Mouse (Mus musculus) ovary, postnatal 10 days (tissue): ENCODE data around the gene Fez2.

Experiments
- DNase-seq: peaks from one replicate; pipeline ENCODE4 v3.0.0; 2022; ENCODE audit warnings: low spot score

Fez2 gene

DNA sequence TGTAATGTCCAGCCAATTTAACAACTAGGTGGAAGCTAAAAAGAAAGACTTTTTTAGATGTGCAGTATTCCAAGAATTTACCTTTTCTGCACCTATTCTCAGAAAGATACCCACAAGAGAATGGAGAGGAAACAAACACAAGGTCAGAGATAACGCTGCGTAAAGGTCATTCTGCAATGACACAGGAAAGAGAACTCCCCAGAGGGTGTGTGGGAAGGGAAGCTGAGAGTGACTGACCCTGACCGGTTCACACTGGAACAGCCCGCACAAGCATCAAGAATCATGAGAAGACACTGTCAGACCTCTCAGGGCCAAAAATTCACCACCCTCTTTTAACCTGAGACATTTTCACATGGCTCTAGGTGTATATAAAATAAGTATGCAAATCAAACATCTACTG, 10.4 kb downstream of the Fez2 start:
- no peak for DNase-seq

- no peak for DNase-seq
Measured at GRCm38 (mm10) chr17:78406854-78407253, 11.1 kb downstream of the Fez2 start.

- DNase-seq: no peak
Measured at GRCm38 (mm10) chr17:78405336-78405735, 12.6 kb downstream of the Fez2 start.

- no peak for DNase-seq
Measured at GRCm38 (mm10) chr17:78403804-78404203, 14.1 kb downstream of the Fez2 start.

- DNase-seq: no peak
Measured at GRCm38 (mm10) chr17:78403229-78403628, 14.7 kb downstream of the Fez2 start.

GRCm38 (mm10) chr17:78402174-78402573, 15.8 kb downstream of the Fez2 start:
- DNase-seq: no peak

GRCm38 (mm10) chr17:78401713-78402112, 16.2 kb downstream of the Fez2 start:
- no peak for DNase-seq

DNA sequence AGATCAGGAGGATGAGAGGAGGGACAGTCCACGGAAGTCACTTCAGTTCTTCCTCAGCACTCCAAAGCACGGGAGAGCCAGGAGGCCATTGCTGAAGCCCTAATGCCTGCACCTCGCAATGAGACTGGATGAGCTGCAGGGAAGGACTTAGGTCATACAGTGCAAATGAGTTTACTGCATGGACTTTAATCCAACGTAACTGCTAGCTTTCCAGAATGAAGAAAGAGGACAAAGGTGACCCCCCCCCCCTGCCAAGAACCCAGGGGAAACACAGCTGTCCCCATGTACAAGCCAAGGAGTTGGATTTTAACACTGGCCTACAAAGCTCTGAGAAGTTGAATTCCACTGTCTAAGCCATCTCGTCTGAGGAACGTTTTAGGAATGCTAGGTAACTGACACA, 16.6 kb downstream of the Fez2 start:
- DNase-seq: no peak

DNA sequence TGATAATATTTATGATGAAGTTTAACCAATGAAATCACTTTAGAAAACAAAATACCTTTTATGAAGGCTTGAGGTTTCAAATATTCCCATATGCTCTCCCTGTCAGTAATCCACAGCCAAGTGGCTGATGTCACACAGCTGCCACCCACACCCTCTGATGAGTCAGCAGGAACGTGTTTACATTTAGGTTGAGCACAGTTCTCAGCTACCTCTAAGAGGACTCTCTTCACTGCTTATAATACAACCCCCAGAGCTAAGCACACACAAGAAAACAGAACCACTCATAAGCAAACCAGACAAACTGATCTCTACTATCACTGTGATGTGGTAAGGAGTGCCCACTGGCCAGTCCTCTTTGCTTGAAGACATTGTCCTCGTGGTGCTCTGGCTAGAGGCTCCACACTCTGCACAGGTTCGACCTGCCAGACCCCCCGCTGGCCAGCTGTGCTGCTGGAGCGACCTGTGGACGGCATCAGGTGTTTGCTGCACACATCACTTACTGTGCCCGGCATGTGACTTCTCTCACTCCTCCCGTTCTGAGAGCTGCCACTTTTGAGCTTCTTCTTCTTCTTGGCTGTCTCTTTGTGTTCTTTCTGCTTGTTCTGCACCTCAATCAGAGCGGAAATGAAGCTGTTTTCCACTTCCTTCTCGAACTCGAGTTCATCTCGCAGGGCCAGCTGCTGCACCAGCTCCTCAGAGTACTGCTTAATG, 17.7 kb downstream of the Fez2 start:
- no peak for DNase-seq

GRCm38 (mm10) chr17:78392401-78393087, 25.4 kb downstream of the Fez2 start:
- no peak for DNase-seq

GRCm38 (mm10) chr17:78389573-78389972, 28.4 kb downstream of the Fez2 start:
- no peak for DNase-seq

- no peak for DNase-seq
Measured at GRCm38 (mm10) chr17:78388101-78388847, 29.7 kb downstream of the Fez2 start.

GRCm38 (mm10) chr17:78387665-78388064, 30.3 kb downstream of the Fez2 start:
- no peak for DNase-seq

- no peak for DNase-seq
Measured at GRCm38 (mm10) chr17:78382321-78382720, 35.6 kb downstream of the Fez2 start.

DNA sequence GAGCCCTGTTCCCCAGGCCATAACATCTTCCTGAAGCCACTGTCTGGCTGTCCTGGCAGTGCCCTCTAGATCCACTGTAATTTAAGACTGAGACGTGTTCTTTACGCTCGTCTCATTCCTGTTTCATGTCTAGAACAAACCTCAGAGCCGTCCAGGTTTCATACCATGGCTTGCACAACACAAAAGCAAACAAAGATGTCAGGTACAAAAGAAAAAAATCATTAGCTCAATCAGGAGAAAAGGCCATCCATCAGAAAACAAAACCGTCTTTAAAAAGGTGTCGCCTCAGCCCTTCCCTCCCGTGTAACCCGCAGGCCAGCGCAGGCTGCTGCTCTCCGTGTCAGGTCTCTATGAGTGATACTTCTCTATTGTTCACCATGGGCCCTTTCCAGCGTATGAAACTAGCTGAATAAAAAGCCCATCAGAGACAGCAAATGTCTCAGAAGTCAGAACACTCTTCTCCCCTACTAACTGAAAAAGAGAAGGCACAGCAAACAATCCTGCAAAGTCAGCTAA, 38.2 kb downstream of the Fez2 start:
- no peak for DNase-seq

DNA sequence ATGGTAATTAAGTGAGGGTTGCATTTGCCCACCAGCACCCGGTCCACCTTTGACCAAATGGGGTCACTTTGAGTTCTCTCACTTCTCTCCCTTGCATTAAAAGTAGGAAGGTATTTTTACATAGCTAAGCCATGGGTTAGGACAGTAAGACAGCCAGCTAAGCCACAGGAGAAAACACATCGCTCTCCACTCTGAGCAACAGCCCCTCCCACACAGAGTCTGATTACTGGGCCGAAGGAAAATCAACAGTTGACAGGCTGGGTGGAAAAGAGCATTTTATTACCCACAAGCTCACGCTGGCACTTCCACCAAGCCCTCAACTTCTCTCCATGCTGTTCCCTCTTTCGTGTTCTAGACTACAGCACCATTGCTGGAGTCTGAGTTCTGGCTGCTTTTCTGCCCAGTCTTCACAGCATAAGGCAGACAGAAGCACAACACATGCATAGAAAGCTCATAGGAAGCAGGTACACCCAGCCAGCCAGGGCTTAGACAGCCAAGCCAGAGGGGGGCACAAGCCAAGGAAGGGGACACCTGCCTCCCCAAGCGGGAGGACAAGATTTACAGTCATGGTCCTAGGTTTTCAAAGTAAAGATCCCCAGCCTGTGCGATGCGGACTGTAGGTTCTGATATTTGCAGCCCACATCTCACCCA, 38.7 kb downstream of the Fez2 start:
- DNase-seq: no peak

GRCm38 (mm10) chr17:78376587-78376986, 41.4 kb downstream of the Fez2 start:
- no peak for DNase-seq

GRCm38 (mm10) chr17:78374756-78375155, 43.2 kb downstream of the Fez2 start:
- DNase-seq: no peak

DNA sequence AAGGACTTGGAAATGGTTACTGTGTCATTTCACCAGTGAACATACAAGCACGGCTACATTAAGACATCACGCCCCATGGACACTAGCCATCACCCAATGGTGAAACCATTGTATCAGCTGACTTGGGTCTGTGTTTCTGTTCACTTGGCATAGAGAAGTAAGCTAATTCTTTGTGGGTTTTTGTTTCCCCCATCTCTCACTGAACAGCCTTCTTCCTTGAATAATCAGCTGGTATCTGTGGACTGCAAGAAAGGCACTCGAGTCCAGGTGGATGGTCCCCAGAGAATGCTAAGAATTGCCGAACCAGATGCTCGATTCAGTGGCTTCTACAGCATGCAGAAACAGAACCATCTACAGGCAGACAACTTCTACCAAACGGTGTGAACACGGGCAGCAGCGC, 44.1 kb downstream of the Fez2 start:
- no peak for DNase-seq

GRCm38 (mm10) chr17:78373174-78373573, 44.8 kb downstream of the Fez2 start:
- no peak for DNase-seq

- DNase-seq: no peak
Measured at GRCm38 (mm10) chr17:78370445-78370844, 47.5 kb downstream of the Fez2 start.

GRCm38 (mm10) chr17:78368481-78368880, 49.5 kb downstream of the Fez2 start:
- DNase-seq: no peak
